Mouse (Mus musculus) MEL (cell line): ENCODE results near the gene Abca13. TPM values are rescaled to one million over a fixed set of nuclear protein-coding genes. Genes with fewer than 3 reads are reported as not detected.

ENCODE experiments used
- DNase-seq: peaks from one replicate; pipeline ENCODE4 v3.0.0; 2011; ENCODE audit warnings: low read depth, low spot score
- H3K27ac ChIP-seq: 2 replicates; pipeline ENCODE4 v1.5.1; 2012; ENCODE audit warnings: low read depth, mild to moderate bottlenecking, control low read depth, low read length, moderate library complexity; ENCODE audit not compliant: control insufficient read depth
- H3K27me3 ChIP-seq, 2 experiments: fragments of 150-350 bp in 1 of 2; sonication (generic) in 1 of 2; 2 replicates each; pipeline ENCODE4 v1.6.1; 2012; ENCODE audit warnings: low read length in 2 of 2, mild to moderate bottlenecking in 2 of 2, improper control_type of control experiment in 1 of 2, moderate library complexity in 1 of 2; ENCODE audit not compliant: insufficient read depth in 2 of 2, control insufficient read depth in 1 of 2
- H3K36me3 ChIP-seq, 2 experiments: 2 replicates each; pipeline ENCODE4 v1.6.1; 2012 to 2014; ENCODE audit warnings: low read length in 2 of 2, improper control_type of control experiment in 1 of 2, inconsistent platforms in 1 of 2, mild to moderate bottlenecking in 1 of 2; ENCODE audit not compliant: insufficient read depth in 2 of 2, control insufficient read depth in 1 of 2
- H3K4me1 ChIP-seq, 2 experiments: fragments of 150-350 bp in 1 of 2; sonication (generic) in 1 of 2; 2 replicates each; pipeline ENCODE4 v1.6.1; 2012; ENCODE audit warnings: low read length in 2 of 2, improper control_type of control experiment in 1 of 2, mild to moderate bottlenecking in 1 of 2; ENCODE audit not compliant: insufficient read depth in 2 of 2, control insufficient read depth in 1 of 2
- H3K4me3 ChIP-seq, 2 experiments: fragments of 150-350 bp in 1 of 2; sonication (generic) in 1 of 2; 2 replicates each; pipeline ENCODE4 v1.5.1; 2012; ENCODE audit warnings: low read depth in 2 of 2, low read length in 2 of 2, mild to moderate bottlenecking in 2 of 2, moderate library complexity in 2 of 2, control low read depth in 1 of 2, improper control_type of control experiment in 1 of 2; ENCODE audit not compliant: control insufficient read depth in 1 of 2, insufficient read depth in 1 of 2
- H3K79me2 ChIP-seq: 2 replicates; pipeline ENCODE4 v1.6.1; 2012; ENCODE audit warnings: mild to moderate bottlenecking, low read length, moderate library complexity; ENCODE audit not compliant: control insufficient read depth, poor library complexity, insufficient read depth
- H3K9ac ChIP-seq: 2 replicates; pipeline ENCODE4 v1.6.1; 2012; ENCODE audit warnings: low read depth, mild to moderate bottlenecking, control low read depth, low read length, moderate library complexity; ENCODE audit not compliant: control insufficient read depth, poor library complexity, severe bottlenecking
- H3K9me3 ChIP-seq: fragments of 150-350 bp; sonication (generic); replicated peaks from 2 replicates; pipeline ENCODE4 v1.6.1; 2012; ENCODE audit warnings: mild to moderate bottlenecking, low read length, improper control_type of control experiment, moderate library complexity; ENCODE audit not compliant: insufficient read depth
- BHLHE40 ChIP-seq: IDR thresholded peaks from 2 replicates; pipeline ENCODE4 v1.6.1; 2012; ENCODE audit warnings: low read depth, mild to moderate bottlenecking, inconsistent platforms, low read length, improper control_type of control experiment, borderline replicate concordance
- CHD1 ChIP-seq: IDR thresholded peaks from 2 replicates; pipeline ENCODE4 v1.6.1; 2012; ENCODE audit warnings: low read depth, mild to moderate bottlenecking, inconsistent platforms, low read length, improper control_type of control experiment
- CHD2 ChIP-seq: IDR thresholded peaks from 2 replicates; pipeline ENCODE4 v1.6.1; 2011; ENCODE audit warnings: low read length, improper control_type of control experiment
- CTCF ChIP-seq, 3 experiments: IDR thresholded peaks in 2 of 3; conservative IDR thresholded peaks in 1 of 3; 2 replicates each; pipeline ENCODE4 v1.5.1; 2011 to 2012; ENCODE audit warnings: low read length in 3 of 3, low read depth in 2 of 3, mild to moderate bottlenecking in 2 of 3, improper control_type of control experiment in 1 of 3, inconsistent platforms in 1 of 3, mixed read lengths in 1 of 3, moderate library complexity in 1 of 3; ENCODE audit not compliant: control insufficient read depth in 1 of 3, insufficient read depth in 1 of 3, poor library complexity in 1 of 3, severe bottlenecking in 1 of 3
- GABPA ChIP-seq: IDR thresholded peaks from 2 replicates; pipeline ENCODE4 v1.6.1; 2012; ENCODE audit warnings: low read depth, mild to moderate bottlenecking, inconsistent platforms, low read length, improper control_type of control experiment, moderate library complexity
- HCFC1 ChIP-seq: IDR thresholded peaks from 2 replicates; pipeline ENCODE4 v1.6.1; 2012; ENCODE audit warnings: low read depth, mild to moderate bottlenecking, inconsistent platforms, low read length, improper control_type of control experiment, moderate library complexity
- MAFK ChIP-seq: IDR thresholded peaks from 2 replicates; pipeline ENCODE4 v1.6.1; 2011; ENCODE audit warnings: low read depth, mild to moderate bottlenecking, low read length, improper control_type of control experiment, borderline replicate concordance
- MAX ChIP-seq: IDR thresholded peaks from 2 replicates; pipeline ENCODE4 v1.6.1; 2011; ENCODE audit warnings: low read length, improper control_type of control experiment
- MAZ ChIP-seq: IDR thresholded peaks from 2 replicates; pipeline ENCODE4 v1.6.1; 2012; ENCODE audit warnings: low read depth, mild to moderate bottlenecking, inconsistent platforms, low read length, improper control_type of control experiment
- NRF1 ChIP-seq: IDR thresholded peaks from 2 replicates; pipeline ENCODE4 v1.6.1; 2014; ENCODE audit warnings: low read depth, mild to moderate bottlenecking, inconsistent platforms, low read length, improper control_type of control experiment, moderate library complexity; ENCODE audit not compliant: poor library complexity, insufficient read depth, severe bottlenecking
- POLR2AphosphoS2 ChIP-seq: IDR thresholded peaks from 2 replicates; pipeline ENCODE4 v1.6.1; 2011; ENCODE audit warnings: low read length, improper control_type of control experiment
- POLR2AphosphoS5 ChIP-seq: IDR thresholded peaks from 2 replicates; pipeline ENCODE4 v1.6.1; 2012; ENCODE audit warnings: low read depth, borderline replicate concordance, mild to moderate bottlenecking, inconsistent platforms, low read length, moderate library complexity, mixed read lengths
- RCOR1 ChIP-seq: IDR thresholded peaks from 2 replicates; pipeline ENCODE4 v1.6.1; 2012; ENCODE audit warnings: low read depth, mild to moderate bottlenecking, inconsistent platforms, low read length, improper control_type of control experiment
- TAL1 ChIP-seq: IDR thresholded peaks from 2 replicates; pipeline ENCODE4 v1.6.1; 2012; ENCODE audit warnings: mild to moderate bottlenecking, inconsistent platforms, low read length, moderate library complexity, mixed read lengths
- TBP ChIP-seq: IDR thresholded peaks from 2 replicates; pipeline ENCODE4 v1.8.0; 2011; ENCODE audit warnings: low read depth, low read length, improper control_type of control experiment
- UBTF ChIP-seq: IDR thresholded peaks from 2 replicates; pipeline ENCODE4 v1.6.1; 2012; ENCODE audit warnings: low read depth, mild to moderate bottlenecking, inconsistent platforms, low read length, improper control_type of control experiment, moderate library complexity, borderline replicate concordance; ENCODE audit not compliant: insufficient read depth
- USF1 ChIP-seq: IDR thresholded peaks from 2 replicates; pipeline ENCODE4 v1.6.1; 2014; ENCODE audit warnings: low read depth, mild to moderate bottlenecking, inconsistent platforms, low read length, improper control_type of control experiment, moderate library complexity
- USF2 ChIP-seq, 2 experiments: IDR thresholded peaks; 2 replicates each; pipeline ENCODE4 v1.6.1; 2011 to 2012; ENCODE audit warnings: improper control_type of control experiment in 2 of 2, low read length in 2 of 2, borderline replicate concordance in 1 of 2, inconsistent platforms in 1 of 2, low read depth in 1 of 2, mild to moderate bottlenecking in 1 of 2; ENCODE audit not compliant: insufficient read depth in 1 of 2
- ZNF384 ChIP-seq: IDR thresholded peaks from 2 replicates; pipeline ENCODE4 v1.6.1; 2012; ENCODE audit warnings: low read depth, mild to moderate bottlenecking, inconsistent platforms, low read length, improper control_type of control experiment
- polyA plus RNA-seq, 2 experiments: library from polyadenylated mRNA; stranded (reverse) in 1 of 2; unstranded in 1 of 2; fragments of >175 nt in 1 of 2; fragments of >200 nt in 1 of 2; gene quantifications; 2 replicates each; pipeline versions ENCODE4 v1.2.1 to v1.2.4; 2012; ENCODE audit warnings: low replicate concordance in 2 of 2, low read depth in 1 of 2; ENCODE audit not compliant: insufficient read length in 2 of 2, insufficient read depth in 1 of 2, missing spikeins in 1 of 2
- total RNA-seq: library from RNA; depleted of rRNA; stranded (reverse); fragments of 300-350 nt; gene quantifications from 2 replicates; pipeline ENCODE4 v1.2.3, GENCODE M21; 2012

Gene Abca13
- total and polyA plus RNA-seq, 3 experiments = not detected

DNA sequence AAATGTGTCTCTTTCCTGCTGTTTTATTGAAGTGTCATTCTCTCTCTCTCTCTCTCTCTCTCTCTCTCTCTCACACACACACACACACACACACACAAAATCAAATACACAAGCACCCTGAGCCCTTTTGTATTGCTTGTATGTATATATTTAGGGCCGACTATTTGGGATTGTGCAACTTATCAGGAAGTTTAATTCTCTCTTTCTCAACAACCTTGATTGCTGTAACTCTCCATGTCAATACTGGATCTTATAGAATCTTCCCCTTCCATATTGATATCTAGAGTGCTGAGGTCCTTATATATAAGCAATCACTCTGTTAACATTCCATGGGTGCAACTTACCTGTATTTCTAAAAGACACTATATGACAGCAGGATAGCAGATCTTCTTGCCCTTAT lies 433.0 kb downstream of the Abca13 start (continued):
- no peak for TF ChIP-seq NRF1
- no peak for TF ChIP-seq GABPA
- no peak for TF ChIP-seq TAL1
- TF ChIP-seq MAZ = no peak
- TF ChIP-seq UBTF = no peak

DNA sequence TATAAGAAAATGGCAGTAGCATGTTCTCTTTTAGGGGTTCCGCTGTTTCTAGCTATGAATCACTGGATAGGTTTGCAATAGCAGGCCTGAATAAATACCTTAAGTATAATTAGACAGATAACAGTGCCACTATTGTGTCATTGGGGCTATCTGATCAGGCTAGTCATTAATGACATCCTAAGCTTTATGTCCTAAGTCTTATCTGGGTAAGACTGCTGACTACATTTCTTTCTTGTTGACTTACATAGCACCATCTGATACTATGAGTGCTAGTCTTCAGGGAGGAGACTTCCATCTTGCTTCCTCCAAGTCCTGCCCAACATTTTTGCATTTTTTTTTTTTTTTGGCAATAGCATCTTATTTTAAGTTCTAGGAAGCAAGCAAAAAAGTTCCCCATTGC lies 434.1 kb downstream of the Abca13 start:
- Histone ChIP-seq H3K4me3 (no peak overlapping the region), H3K36me3 (no peaks in the 10 kb centered on the region), H3K9me3 (no peaks in the 10 kb centered on the region), H3K4me1 (no peaks in the 10 kb centered on the region), H3K79me2 (no peaks in the 10 kb centered on the region), H3K9ac (no peak overlapping the region), H3K27ac (no peak overlapping the region), H3K27me3 (no peaks in the 10 kb centered on the region)
- TF ChIP-seq NRF1 (no peak), POLR2AphosphoS5 (no peak), MAZ (no peak), MAX (no peak), RCOR1 (no peak), CTCF (IDR thresholded peaks at IDR 0.05 in 2 of 3, conservative IDR thresholded peaks at IDR 0.05 in 1 of 3; ENCODE audit: control insufficient read depth in 1 of 3, insufficient read depth in 1 of 3, low read depth in 2 of 3, low read length in 3 of 3, poor library complexity in 1 of 3, severe bottlenecking in 1 of 3) (no peak), ZNF384 (no peak), CHD2 (no peak), TAL1 (no peak), BHLHE40 (no peak), CHD1 (no peak), GABPA (no peak), HCFC1 (no peak), USF1 (no peak), USF2 (IDR thresholded peaks at IDR 0.05; ENCODE audit: borderline replicate concordance in 1 of 2, insufficient read depth in 1 of 2, low read depth in 1 of 2, low read length in 2 of 2) (no peak), TBP (no peak), POLR2AphosphoS2 (no peak), MAFK (no peak)
- no peak for DNase-seq
